Mouse (Mus musculus): ENCODE data around the gene Ccl8.

DNA sequence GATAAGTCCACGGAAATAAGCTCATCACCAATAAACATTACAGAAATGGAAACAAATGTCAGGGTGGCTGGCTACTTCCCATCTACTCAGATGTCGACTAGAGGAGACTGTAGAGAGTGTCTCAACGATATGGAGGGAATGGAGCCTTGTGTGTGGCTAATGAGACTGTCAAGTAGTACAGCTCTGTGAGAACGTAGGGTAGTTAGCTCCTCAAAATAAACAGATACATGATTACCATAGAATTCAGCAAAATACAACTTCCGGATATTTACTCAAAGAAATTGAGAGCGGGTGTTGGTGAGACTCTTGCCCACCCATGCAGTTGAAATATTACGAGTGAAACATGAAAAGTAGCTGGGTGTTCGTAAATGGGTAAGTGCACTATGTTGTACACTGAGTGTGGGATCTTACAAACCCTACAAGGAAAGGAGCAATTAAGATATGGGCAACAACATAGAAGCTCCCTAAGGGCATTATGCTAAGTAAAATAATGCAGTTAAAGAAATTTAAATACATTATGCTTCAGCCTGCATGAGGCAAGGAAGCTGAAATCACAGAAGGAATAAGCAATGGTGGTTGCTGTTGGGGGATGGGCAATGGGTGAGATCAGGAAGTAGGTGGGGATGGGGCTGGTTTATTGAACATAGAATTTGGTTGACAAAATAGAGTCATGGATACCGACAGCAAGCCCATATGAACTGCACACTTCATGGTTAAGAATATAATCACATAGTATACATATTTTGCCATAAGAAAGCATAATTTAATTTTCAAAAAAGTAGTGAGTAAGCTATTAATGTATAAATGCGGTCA lies 15.3 kb upstream of the Ccl8 start:
- TF ChIP-seq CTCF (IDR thresholded peaks at IDR 0.05; ENCODE audit: borderline replicate concordance, extremely low read depth, insufficient read depth, insufficient read length) (no peak), POLR2A (IDR thresholded peaks at IDR 0.05; ENCODE audit: borderline replicate concordance, extremely low read depth, insufficient read depth, insufficient read length, poor library complexity, severe bottlenecking) (no peak)
